Mouse (Mus musculus) right cerebral cortex, adult 18-20 months (tissue): ENCODE results near the gene Mrpl42.
"Not testable (repeated sequence)": the region's sequence is repeated elsewhere in the genome, so short reads cannot be mapped to it uniquely, and the experiment has no call there.

Experiments
- DNase-seq: peaks from one replicate; pipeline ENCODE4 v3.0.0; 2022; ENCODE audit warnings: mixed read lengths

The Mrpl42 gene

DNA sequence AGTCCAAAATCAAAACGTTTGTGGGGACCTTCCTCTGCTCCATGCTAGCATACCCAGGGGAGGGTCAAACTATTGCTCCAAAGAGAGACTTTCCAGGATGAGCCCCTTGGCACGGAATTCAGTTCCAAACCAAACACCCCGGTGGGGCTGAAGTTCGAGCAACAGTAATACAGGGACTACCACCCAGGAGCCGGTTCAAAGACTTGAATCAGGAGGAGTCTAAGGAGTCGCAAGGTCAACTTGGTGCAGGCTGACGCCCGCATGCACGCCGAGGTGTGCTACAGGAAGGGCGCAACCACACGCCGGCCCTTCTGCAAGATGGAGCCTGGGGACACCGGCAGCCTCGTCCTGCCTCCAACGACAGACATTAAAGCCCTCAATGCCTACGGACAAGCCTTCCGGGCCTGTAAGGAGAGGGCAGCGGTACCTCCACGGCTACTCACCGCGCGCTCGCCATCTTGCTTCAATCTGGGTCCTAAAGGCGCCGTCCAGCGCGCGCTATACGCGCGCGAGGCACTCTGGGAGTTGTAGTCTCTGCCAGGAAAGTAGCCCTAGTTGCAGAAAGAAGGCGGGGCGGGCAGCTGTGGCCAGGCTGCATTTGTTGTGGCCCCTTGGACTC is at the start of gene Mrpl42:
Gene Mrpl42, minus strand, starts transcription at position 478 of the 619 bp plus-strand sequence.
- peak; percentile 91 for DNase-seq

DNA sequence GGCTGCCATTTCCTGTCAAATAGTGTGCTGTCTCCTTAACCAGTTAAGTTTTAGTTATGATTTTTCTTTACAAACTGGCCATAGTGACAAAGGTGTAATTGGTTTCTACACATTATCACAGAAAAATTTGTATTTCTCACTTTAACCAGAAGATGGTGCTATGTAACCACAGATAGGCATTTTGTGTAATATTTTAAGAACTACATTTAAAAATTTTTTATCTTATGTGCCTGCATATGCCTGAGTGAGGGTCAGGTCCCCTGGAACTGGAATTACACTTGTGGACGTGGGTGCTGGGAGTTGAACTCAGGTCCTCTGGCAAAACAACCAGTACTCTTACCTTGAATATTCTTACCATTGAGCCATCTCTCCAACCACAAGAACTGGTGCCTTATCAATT is 48.8 kb upstream of the Mrpl42 start:
- DNase-seq, result no peak

DNA sequence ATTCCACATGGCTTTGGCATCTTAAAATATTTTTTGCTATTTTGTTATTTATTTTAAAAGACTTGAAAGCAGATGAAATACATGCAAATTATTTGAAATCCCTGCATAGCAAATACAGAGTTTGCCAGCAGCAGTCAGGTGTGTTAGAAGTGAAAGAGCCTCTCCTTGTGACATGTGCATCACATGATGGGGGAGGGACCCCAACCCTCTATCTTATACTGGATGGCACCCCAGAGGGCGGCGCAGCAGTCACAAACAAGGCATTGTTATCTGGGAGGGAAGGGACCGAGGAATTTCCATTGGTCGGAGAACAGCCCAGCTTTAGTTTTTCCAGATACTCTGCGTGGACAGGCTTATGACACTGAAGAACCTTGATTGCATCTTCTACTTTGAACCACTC is 47.3 kb upstream of the Mrpl42 start:
- not testable (repeated sequence) for DNase-seq

DNA sequence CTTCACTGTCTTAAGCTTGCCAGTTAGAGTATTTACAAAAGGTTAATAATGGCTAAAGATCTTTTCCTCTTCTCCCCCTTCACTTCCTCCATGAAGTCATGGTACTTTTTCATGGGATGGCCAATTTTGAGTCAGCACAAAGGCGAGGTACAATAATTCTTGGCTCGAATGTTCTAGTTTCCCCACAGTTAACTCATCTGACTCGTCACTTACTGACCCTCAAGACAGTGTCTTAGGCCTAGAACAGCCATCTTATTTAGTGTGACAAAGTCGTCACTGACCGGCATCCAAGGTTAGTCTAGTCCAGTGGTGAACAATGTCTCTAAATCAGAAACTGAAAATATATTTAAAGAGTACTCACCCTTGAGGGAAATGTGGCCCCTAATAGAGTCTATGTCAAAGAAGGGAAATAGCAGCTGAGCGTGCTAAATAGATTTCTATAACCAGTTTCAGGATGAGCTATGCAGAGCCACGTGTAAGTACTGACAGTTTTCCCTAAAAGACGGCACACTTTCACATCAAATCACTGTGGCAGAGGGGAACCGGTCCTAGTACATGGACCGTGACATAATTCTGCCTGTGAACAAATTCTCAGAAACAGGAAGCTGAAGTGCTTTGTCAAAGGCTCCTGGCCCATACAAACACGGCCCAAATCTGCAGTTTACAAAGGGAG is 46.5 kb upstream of the Mrpl42 start:
- no peak for DNase-seq

DNA sequence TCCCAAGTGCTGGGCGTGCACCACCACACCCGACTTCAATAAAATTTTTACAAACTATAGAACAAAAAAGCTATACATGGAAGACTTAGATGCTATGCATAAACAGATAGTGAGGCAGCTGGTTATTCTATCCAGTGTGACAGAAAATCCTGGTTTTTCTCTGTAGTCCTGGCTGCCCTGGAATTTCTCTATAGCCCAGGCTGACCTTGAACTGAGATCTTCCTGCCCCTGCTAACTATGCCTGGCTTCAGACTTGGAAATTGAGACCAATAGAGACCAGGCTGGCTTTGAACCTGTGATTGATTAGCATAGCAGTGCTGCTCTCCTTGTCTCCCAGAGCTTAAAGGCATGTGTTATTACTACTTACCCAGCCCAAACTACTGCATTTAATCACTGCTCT is 44.4 kb upstream of the Mrpl42 start:
- DNase-seq, result no peak

DNA sequence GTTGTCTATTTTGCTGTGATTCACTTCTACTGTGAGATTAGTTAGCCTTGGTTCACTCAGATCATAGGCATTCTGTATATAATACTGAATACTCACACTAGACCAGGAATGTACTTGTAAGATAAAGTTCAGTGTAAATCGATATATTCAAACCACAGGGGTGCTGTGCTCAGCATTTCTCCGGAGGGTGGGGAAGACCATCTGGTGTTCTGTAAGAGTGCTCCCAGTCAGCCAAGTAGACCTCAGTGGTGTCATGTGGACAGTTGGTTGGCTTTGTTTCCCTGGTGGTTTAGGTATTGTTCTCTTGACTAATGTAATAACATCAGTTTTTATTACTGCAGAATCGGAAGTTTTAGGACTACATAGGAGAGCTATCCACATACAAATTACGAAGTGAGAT is 43.3 kb upstream of the Mrpl42 start:
- no peak for DNase-seq

DNA sequence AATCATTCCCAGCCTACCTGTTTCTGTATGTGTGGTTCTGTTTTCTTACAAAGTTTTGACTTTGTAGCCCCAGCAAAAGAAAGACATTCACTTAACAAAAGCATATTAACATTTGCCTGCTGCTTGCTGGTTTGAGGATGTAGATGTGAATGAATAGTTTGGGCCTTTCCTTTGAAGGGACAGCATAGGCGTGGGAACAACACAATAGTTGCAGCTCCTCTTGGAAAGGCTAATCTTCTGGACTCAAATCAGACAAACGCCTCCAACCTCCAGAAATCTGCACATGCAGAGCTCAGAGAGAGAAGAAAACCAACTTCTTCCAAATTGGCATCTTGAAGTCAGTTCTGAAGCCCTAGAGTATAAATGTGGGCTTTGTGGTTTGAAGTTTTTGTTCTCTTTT is 42.9 kb upstream of the Mrpl42 start:
- peak; percentile 17 for DNase-seq

DNA sequence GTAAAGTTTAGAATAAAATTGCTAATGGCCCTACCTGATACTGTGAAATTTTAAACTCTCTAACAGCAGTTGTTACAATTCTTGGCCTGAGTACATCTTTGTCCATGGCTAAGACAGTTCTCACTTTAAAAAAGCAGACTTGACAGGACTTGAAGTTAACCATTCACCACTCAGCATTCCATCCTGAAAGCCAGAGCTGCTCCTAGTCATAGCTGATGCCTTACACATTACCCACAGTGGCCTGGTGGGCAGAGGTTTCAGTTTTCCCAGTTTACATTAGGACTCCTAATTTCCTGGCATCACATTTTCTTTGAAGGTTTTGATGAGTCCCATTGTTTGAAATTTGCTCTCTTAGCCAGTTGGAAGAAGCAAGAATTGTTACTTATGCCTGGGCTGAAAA is 42.3 kb upstream of the Mrpl42 start:
- DNase-seq, result no peak

DNA sequence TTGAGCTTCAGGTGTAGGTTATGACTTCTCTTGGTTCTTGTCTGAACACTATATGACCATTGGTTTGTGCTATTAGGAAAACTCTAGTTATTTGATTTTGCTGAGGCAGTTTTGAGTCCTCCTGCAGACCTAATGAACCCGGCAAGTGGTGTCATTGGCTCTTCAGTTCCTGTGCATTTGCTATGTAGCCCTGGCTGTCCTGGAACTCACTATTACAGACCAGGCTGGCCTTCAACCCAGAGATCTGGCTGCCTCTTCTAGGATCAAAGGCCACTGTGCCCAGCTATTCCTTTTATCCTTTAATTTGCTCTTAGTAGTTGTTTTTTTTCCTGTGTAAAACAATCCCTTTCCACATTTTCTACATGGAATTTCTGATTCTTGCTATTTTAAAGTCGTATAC is 41.6 kb upstream of the Mrpl42 start:
- DNase-seq, result no peak

DNA sequence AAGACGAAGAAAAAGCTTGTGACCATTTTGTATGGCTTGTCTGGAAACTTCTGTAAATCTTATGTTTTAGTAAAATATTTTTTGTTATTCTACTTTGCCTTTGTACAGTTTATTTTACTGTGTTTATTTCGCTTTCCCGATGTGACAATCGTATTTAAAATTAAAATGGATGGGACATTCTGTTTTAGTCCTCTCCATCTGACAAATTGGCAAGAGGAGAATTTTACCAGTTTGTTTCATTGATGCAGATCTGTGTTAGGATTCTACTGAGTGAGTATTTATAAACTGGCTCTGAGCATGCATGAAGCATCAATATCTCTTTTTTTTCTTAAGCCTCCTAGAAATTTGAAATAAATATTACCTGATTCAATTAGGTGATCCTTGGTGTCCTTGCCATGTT is 41.2 kb upstream of the Mrpl42 start:
- DNase-seq, result no peak

DNA sequence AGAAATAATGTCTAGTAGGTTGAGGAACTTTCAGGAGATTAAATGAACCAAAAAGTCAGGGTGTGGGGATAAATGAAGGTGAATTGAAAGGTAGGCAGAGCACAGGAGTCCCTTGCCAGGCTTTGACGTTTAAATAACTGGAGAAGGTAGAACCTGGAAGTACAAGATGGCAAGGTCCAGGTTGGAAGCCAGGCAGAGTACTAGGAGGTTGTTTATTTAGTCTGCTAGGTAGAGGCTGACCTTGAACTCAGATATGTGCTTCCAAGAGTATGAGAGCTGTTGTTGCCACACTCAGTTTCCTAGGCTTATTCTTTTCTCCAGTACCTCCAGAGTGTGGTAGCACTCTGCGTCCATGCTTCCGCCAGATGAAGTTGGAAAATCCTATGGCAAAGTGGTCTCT is 38.1 kb upstream of the Mrpl42 start:
- DNase-seq, result no peak

DNA sequence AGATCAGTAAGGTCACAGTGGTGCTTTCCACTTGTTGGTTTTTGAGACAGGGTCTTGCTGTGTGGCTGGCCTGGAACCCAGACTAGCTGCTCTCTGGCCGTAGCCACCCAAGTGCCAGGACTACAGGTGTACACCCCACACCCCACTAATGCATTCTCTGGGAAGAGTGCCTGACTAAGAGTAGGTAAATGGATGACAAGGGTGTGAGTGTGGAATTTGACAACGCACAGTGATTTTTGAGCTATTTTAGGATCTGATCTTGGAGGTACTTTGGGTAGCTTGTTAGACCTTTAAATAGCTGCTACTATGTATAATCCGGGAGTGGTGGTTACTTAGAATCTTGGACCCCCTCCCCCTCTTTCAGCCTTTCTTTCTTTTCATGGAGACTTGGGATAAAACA is 37.5 kb upstream of the Mrpl42 start:
- DNase-seq, result no peak

DNA sequence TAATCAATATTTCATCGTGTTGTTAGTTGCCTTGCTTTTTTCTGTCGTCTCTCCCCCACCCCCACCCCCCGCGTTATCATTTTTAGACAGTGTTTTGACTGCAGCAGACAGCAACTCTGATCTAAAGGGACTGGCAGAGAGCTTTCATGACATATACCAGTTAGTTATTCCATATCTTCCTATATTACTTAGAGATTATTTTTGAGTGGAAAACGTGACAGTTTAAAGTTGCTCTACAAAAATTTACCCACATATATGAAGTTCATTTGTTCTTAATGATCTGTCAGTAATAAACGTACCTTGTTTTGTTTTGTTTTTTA is 34.4 kb upstream of the Mrpl42 start:
- DNase-seq, result no peak

DNA sequence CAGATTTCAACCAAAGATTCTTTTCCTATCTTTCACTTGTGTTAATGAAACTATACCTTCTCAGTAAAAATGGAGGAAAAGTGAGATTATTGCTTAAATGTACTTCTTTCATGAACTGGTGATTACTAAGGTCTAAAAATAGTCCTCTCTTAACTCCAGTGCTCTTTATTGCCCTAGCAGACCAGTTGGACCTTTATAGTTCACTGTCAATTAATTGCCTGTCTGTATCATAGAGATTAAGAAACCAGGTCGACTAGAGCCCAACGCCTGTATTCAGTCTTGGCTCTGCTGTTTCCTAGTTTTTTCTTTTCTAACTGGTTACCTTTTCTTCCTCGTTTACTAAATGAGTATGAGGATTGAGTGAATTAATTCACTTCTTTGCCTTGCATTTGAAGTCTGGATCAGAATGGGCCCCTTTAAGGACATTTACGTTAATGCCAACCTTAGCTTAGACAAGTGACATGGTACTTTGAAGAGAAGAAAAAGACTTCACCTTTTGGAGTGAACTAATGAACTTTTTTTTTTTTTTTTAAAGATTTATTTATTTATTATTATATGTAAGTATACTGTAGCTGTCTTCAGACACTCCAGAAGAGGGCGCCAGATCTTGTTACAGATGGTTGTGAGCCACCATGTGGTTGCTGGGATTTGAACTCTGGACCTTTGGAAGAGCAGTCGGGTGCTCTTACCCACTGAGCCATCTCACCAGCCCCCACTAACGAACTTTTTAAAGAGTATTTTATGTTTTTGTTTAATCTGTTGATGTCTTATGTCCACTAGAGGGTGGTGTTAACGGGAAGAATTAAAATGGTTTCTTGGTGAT is 33.9 kb upstream of the Mrpl42 start:
- DNase-seq, result no peak

DNA sequence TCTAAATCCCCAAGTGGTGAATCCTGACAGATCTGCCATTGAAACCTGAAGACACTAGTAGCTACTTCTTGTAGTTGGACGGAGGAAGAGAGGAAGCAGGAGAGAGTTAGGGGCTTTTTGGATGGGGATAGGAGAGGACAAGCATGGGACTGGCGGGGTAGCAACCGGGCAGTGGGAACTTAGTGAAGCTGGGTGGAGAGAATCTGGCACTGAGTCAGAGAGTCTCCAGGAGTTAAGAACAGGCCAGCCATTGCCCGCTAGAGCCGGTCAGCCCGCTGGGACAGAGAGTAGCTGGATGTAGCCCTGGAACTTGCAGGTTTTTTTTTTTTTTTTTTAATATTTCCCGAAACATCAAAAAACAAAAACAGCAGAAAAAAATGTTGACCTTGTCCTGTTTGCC is 31.6 kb upstream of the Mrpl42 start:
- DNase-seq, result no peak

DNA sequence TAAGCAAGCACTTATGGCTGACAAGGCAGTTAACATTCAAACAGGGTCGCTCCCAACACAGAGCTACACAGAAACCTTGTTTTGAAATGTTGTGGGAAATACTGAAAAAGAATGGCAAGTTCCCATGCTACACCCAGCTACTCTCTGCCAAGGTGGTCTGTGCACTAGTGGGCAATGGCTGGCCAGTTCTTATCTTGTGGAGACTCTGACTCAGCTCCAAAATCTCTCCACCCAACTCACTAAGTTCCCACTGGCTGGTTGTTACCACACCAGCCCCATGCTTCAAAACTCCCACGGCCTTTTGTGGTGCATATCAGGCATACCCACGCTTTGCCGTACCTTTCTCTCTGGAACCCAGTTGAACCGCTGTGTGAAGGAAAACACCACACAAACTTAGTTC is 31.2 kb upstream of the Mrpl42 start:
- no peak for DNase-seq

DNA sequence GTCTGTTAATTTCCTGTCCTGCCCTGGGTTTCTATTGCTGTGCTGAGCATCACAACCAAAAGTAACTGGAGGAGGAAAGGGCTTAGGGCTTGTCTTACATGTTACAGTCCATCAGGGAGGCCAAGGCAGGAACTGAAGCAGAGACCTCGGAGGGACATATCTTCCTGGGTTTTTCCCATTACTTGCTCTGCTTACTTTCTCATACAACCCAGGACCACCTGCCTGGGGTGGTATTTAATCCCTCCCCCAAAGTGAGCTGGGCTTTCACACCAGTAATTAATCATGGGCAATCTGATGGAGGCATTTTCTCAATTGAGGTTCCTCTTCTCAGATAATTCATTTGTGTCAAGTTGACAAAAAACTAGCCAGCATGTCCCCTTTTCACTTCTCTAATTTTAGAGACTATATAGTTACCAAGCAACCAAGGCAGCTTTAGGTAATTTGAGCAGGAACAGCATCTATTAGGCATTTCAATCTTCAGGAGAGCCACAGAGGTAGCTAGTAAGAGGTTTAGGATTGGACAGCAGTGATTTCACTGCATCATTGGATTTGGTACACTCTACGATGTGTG is 28.9 kb upstream of the Mrpl42 start:
- no peak for DNase-seq

DNA sequence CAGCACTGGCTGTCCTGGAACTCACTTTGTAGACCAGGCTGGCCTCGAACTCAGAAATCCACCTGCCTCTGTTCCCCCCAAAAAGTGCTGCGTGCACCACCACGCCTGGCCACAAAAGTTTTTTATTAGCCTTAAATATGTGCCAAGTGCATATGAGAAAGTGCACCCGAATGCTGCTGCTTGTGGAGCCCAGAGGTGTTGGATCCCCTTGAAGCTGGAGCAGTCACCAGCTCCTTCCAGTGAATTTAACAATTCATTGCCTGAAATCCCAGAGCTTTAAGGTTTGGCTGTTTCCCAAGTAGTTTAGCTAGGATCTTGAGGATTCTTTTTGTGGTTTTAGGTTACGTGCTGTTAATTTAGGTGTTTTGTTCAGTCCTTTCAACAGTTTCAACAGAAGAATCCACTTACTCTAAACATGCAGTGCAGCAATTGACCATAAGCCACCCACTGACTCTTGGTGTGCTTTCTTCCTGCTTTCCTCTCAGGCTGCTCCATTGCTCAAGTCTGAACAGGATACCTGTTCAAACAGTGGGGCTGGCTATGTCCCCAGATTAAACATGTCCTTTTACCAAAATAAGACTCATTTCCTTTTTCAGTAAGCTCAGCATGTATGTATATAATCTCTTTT is 24.9 kb upstream of the Mrpl42 start:
- no peak for DNase-seq

DNA sequence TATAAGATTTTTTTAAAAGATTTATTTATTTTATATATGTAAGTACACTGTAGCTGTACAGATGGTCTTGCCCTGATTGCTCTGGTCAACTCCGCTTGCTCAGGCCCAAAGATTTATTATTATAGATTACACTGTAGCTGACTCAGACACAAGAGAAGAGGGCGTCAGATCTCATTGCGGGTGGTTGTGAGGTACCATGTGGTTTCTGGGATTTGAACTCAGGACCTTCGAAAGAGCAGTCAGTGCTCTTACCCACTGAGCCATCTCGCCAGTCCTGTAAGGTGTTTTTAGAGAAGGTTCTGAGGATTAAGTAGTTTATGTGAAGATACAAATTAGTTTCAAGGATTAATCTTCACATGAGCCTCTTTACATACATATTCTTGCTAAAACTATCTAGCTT is 24.1 kb upstream of the Mrpl42 start:
- DNase-seq, result no peak

DNA sequence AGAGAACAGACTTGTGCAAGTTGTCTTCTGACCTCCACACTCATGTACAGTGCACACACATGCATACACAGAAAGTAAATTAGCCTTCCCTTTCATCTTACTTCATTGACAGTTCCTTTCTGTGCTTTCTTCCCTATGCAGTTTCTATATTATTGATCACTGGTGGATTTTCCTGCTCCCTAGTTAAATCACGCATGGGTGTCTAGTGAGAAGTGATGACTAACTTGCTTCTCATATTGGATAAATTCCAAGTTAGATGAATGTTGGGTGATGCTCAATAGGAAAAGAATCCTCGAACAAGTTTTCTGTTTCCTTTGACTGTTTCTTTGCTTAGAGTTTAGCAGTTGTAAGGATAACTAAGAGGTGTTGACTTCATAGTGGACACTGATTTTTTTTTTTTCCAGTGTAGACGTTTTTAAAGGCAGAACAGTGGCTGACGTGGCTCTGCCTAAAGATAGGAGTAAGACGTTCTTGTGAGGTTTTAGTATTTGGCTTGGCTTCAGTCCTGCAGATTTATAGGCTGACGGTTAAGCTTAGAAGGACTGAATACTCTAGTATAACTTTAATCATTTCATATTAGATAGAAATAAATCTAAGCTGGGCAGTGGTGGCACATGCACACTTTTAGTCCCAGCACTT is 23.4 kb upstream of the Mrpl42 start:
- no peak for DNase-seq

DNA sequence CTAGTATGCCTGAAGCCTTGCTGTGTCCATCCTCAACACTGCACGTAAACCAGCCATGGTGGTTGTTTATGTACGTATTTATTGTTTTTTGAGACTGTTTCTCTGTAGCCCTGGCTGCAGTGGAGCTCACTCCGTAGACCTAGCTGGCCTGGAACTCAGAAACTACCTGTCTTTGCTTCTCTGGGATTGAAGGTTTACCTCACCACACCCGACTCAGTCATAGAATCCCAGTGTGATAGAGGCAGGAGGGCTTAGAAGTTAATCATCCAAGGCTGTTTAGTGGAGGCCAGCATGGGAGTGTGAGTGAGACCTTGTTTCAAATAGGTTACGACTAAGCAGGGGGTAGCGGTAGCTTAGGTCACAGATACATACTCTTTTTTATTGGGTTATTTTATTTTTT is 15.9 kb upstream of the Mrpl42 start:
- no peak for DNase-seq

DNA sequence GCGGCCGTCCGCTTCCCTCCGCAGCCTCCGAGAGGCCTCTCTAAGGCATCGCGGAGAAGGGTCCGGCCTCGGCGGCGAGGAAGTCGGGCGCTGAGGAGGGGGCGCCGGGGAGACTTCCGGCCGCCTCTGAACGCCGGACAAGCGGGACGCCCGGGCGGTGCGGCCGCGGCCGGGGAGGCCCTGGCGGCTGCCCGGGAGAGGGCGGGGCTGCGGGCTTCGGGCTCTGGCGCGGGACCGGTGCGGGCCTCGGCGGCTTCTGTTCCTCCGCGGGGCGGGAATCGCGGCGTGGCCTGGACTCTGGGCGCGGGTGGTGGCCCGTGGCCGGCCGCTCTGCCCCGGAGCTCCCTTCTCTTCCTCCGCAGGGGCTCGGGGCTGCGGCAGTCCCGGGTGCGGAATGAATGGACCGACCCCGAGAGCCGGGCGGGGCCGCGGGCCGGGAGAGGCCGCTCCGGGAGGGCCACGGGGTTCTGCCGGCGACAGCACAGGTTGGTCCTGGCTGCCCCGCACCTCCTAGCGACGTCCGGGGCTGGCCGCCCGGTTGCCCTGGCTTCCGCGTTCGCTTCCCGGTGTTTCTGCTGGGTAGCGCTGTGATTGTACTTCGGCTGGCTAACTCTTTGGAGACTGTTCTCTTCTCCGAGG is 13.7 kb upstream of the Mrpl42 start:
- DNase-seq, result no peak
